Mouse (Mus musculus): ENCODE results near the gene Pde6g. TPM values are rescaled to one million over a fixed set of nuclear protein-coding genes. Genes with fewer than 3 reads are reported as not detected.
A peak's percentile ranks its signal among the peaks of the same experiment; 100 is the strongest.

The Pde6g gene
- polyA plus RNA-seq, 1 experiment from 2014 or later: 0.14 TPM

- no peak for ATAC-seq (replicated peaks; ENCODE audit: insufficient number of reproducible peaks, insufficient read depth, low FRiP score, low read depth)
- Histone ChIP-seq H3K4me2 (no peak overlapping the region), H3K9me3 (replicated peaks) (no peaks in the 10 kb centered on the region), H3K4me3 (no peak overlapping the region), H3K4me1 (replicated peaks) (no peaks in the 10 kb centered on the region; the same call in 1 of the 2 replicates), H3K9ac (no peak overlapping the region), H3K27me3 (no peaks in the 10 kb centered on the region), H3K36me3 (no peaks in the 10 kb centered on the region), H3K27ac (no peak overlapping the region)
- WGBS: 75% methylated on average over 7 of the region's 7 CpGs
Observed at GRCm38 (mm10) chr11:120447179-120447578, 6.1 kb downstream of the Pde6g start.

DNA sequence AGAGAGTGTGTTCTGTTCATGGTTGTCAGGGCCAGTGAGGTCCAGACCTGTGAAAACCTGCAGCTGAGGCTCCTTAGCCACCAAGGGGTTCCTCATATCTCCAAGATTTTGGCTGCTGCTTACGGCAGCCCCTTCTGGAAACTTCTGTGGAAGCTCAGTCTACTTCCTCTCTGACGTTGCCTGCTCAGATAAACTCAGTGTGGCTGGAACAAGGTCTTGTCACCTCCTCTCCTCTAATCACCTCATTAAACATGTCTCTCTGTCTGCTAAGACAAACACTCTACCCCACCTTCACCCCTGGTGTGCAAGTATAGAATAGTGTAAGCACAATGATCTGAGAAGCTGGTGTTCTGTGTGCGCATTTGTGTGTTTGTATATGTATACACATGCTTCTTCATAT is 7.8 kb downstream of the Pde6g start:
- Histone ChIP-seq H3K4me2 (no peak overlapping the region), H3K27ac (no peak overlapping the region), H3K36me3 (no peaks in the 10 kb centered on the region), H3K27me3 (no peaks in the 10 kb centered on the region), H3K9ac (no peak overlapping the region), H3K9me3 (replicated peaks) (no peaks in the 10 kb centered on the region), H3K4me3 (no peak overlapping the region), H3K4me1 (replicated peaks) (no peaks in the 10 kb centered on the region; the same call in 1 of the 2 replicates)
- WGBS: 44% methylated on average over 3 of the region's 3 CpGs
- ATAC-seq (replicated peaks; ENCODE audit: insufficient number of reproducible peaks, insufficient read depth, low FRiP score, low read depth): no peak

DNA sequence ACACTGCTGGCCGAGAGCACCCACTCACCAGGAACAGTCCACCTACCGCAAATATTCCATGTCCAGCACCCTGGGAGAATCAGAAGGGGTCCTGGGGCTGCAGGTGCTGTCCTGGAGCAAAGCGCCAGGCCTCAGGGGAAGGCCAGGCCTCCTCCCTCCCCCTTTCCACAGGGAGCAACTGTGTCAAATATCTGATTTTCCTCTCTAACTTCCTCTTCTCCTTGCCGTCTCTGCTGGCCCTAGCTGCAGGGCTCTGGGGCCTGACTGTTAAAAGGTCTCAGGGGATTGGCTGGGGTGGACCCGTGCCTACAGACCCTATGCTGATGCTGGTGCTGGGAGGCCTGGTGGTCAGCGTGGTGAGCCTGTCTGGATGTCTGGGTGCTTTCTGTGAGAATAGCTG is 9.2 kb downstream of the Pde6g start:
- Histone ChIP-seq H3K9ac (no peak overlapping the region), H3K9me3 (replicated peaks) (no peaks in the 10 kb centered on the region), H3K27ac (no peak overlapping the region), H3K4me2 (no peak overlapping the region), H3K4me1 (replicated peaks) (no peaks in the 10 kb centered on the region; the same call in 1 of the 2 replicates), H3K27me3 (no peaks in the 10 kb centered on the region), H3K36me3 (no peaks in the 10 kb centered on the region), H3K4me3 (no peak overlapping the region)
- WGBS: 68% methylated on average over 6 of the region's 6 CpGs
- no peak for ATAC-seq (replicated peaks; ENCODE audit: insufficient number of reproducible peaks, insufficient read depth, low FRiP score, low read depth)

DNA sequence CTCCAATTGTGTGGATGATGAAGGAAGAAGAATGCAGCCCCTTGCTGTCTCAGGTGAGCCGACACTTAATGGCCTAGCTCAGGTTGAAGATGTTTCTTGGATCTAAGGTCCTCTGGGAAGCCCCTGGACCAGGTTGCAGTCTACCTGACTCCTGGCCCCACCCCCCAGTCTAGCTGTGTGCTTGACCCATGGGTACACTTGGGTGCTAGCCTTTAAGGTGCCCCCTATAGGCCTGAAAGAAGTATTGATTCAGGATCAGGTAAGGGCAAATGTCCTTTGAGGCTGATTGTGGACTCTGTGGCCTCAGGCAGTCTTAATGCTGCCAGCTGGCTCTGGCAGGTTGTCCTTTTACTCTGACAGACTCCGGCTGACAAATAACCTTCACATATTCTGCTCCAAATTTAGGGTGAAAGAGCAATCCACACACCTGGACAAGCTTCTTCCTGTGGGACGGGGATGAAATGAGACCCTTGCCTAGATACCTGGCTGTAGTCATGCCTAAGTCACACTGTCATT is 10.5 kb downstream of the Pde6g start:
- no peaks in the 10 kb centered on the region; the same call in 1 of the 2 replicates for H3K4me1 ChIP-seq (replicated peaks)
- no peaks in the 10 kb centered on the region for H3K27me3 ChIP-seq
- H3K4me2 ChIP-seq: no peak overlapping the region
- 90% methylated on average over 3 of the region's 3 CpGs for WGBS
- H3K9me3 ChIP-seq (replicated peaks): no peaks in the 10 kb centered on the region
- no peak overlapping the region for H3K4me3 ChIP-seq
- H3K9ac ChIP-seq: no peak overlapping the region
- ATAC-seq (replicated peaks; ENCODE audit: insufficient number of reproducible peaks, insufficient read depth, low FRiP score, low read depth): no peak
- H3K27ac ChIP-seq: no peak overlapping the region
- no peaks in the 10 kb centered on the region for H3K36me3 ChIP-seq

DNA sequence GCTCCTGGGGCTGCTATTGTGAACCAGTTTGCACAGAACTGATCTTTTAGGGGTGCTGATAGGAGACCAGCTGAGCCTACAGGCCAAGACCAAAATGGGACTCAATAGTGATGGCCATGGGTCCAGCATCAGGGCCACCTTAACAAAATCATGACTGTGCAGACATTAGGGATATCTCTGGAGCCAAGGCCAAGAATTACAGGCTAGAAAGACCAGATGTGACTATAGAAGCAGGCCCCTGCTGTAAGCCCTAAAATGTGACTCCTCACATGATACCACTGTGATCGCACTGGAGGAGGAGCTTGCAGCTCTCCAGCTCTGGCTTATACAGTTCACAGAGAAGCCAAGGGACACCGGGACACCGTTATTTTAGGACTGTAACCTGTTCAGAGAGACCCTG is 11.0 kb downstream of the Pde6g start, which contains the start of gene Tspan10:
Gene Tspan10, plus strand, starts transcription at position 301 of the 400 bp plus-strand sequence.
- H3K9ac ChIP-seq: no peak within 1 kb of the TSS
- no peak within 1 kb of the TSS for H3K4me2 ChIP-seq
- H3K4me1 ChIP-seq (replicated peaks): no peaks in the 10 kb centered on the region; the same call in 1 of the 2 replicates
- no peaks in the 10 kb centered on the region for H3K27me3 ChIP-seq
- 83% methylated on average over 3 of the region's 3 CpGs for WGBS
- H3K36me3 ChIP-seq: no peaks in the 10 kb centered on the region
- no peak for ATAC-seq (replicated peaks; ENCODE audit: insufficient number of reproducible peaks, insufficient read depth, low FRiP score, low read depth)
- H3K4me3 ChIP-seq: no peak within 1 kb of the TSS
- H3K9me3 ChIP-seq (replicated peaks): no peaks in the 10 kb centered on the region
- no peak within 1 kb of the TSS for H3K27ac ChIP-seq

DNA sequence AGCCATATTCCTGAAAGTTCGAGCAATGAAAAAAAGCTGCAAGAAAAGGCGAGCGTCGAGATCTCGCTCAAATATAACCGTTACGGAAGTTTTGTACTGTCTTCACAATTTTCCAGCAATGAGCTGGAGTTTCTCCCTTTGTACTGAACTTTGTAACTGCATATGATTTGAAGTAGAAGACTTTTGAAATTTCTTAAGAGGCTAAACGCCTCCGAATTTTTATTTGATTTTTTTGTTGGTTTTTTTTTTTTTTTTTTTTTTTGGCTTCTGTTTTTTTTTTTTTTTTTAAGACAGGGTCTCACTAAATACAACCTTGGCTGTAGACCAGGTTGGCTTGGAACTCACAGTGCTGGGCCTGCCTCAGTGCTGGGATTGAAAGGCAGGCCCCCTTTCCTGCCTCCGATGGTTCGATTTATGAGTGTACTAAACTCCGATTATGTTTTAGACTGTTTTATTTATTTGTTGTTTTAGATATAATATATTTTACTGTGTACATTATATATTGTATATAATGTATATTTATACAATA is 15.4 kb downstream of the Pde6g start:
- 23% methylated on average over 12 of the region's 12 CpGs for WGBS
- no peaks in the 10 kb centered on the region for H3K27me3 ChIP-seq
- no peaks in the 10 kb centered on the region for H3K9me3 ChIP-seq (replicated peaks)
- peak overlapping the region; percentile 70 for H3K27ac ChIP-seq
- peak overlapping the region; percentile 81 for H3K4me2 ChIP-seq
- H3K4me1 ChIP-seq (replicated peaks): peaks cover 12% of the 10 kb centered on the region
- ATAC-seq (replicated peaks; ENCODE audit: insufficient number of reproducible peaks, insufficient read depth, low FRiP score, low read depth): no peak
- peaks cover 20% of the 10 kb centered on the region for H3K36me3 ChIP-seq
- peak overlapping the region; percentile 79 for H3K4me3 ChIP-seq
- peak overlapping the region; percentile 93 for H3K9ac ChIP-seq

- Histone ChIP-seq H3K36me3 (peaks cover 26% of the 10 kb centered on the region), H3K4me1 (replicated peaks) (peaks cover 12% of the 10 kb centered on the region), H3K4me2 (peak within 1 kb of the TSS; percentile 81), H3K9ac (peak within 1 kb of the TSS; percentile 93), H3K27me3 (no peaks in the 10 kb centered on the region), H3K4me3 (peak within 1 kb of the TSS; percentile 79), H3K9me3 (replicated peaks) (no peaks in the 10 kb centered on the region), H3K27ac (peak within 1 kb of the TSS; percentile 70)
- peak; percentile 87 for ATAC-seq (replicated peaks; ENCODE audit: insufficient number of reproducible peaks, insufficient read depth, low FRiP score, low read depth)
- under 1% methylated on average over 69 of the region's 77 CpGs for WGBS
Observed at GRCm38 (mm10) chr11:120437152-120437856, 16.0 kb downstream of the Pde6g start, which contains the start of gene Nploc4. TSS of gene Nploc4 (minus strand) at chr11:120437708.

GRCm38 (mm10) chr11:120426727-120427126 is 26.6 kb downstream of the Pde6g start:
- Histone ChIP-seq H3K4me1 (replicated peaks) (peaks cover 11% of the 10 kb centered on the region), H3K4me3 (no peak overlapping the region), H3K9ac (no peak overlapping the region), H3K36me3 (peaks cover 61% of the 10 kb centered on the region), H3K27ac (no peak overlapping the region), H3K9me3 (replicated peaks) (no peaks in the 10 kb centered on the region), H3K4me2 (no peak overlapping the region), H3K27me3 (no peaks in the 10 kb centered on the region)
- ATAC-seq (replicated peaks; ENCODE audit: insufficient number of reproducible peaks, insufficient read depth, low FRiP score, low read depth): no peak
- 89% methylated on average over 3 of the region's 3 CpGs for WGBS

GRCm38 (mm10) chr11:120423569-120424295 is 29.6 kb downstream of the Pde6g start:
- Histone ChIP-seq H3K4me2 (no peak overlapping the region), H3K27me3 (no peaks in the 10 kb centered on the region), H3K9ac (no peak overlapping the region), H3K4me1 (replicated peaks) (peaks cover 11% of the 10 kb centered on the region), H3K27ac (peak overlapping the region; percentile 19; the same call in 1 of the 2 replicates), H3K4me3 (no peak overlapping the region), H3K9me3 (replicated peaks) (no peaks in the 10 kb centered on the region), H3K36me3 (peaks cover 65% of the 10 kb centered on the region)
- no peak for ATAC-seq (replicated peaks; ENCODE audit: insufficient number of reproducible peaks, insufficient read depth, low FRiP score, low read depth)
- WGBS: 64% methylated on average over 9 of the region's 9 CpGs

GRCm38 (mm10) chr11:120422651-120423568 is 30.4 kb downstream of the Pde6g start:
- H3K36me3 ChIP-seq: peaks cover 66% of the 10 kb centered on the region
- H3K9ac ChIP-seq: no peak overlapping the region
- no peaks in the 10 kb centered on the region for H3K9me3 ChIP-seq (replicated peaks)
- H3K4me1 ChIP-seq (replicated peaks): peaks cover 11% of the 10 kb centered on the region
- H3K4me3 ChIP-seq: no peak overlapping the region
- no peak for ATAC-seq (replicated peaks; ENCODE audit: insufficient number of reproducible peaks, insufficient read depth, low FRiP score, low read depth)
- no peak overlapping the region for H3K4me2 ChIP-seq
- WGBS: 66% methylated on average over 13 of the region's 13 CpGs
- no peaks in the 10 kb centered on the region for H3K27me3 ChIP-seq
- H3K27ac ChIP-seq: peak overlapping the region; percentile 19; the same call in 1 of the 2 replicates

Data from heart, embryonic 15.5 days (tissue).